Mouse (Mus musculus) mature B cell (primary cell): ENCODE data around the gene Map3k4.

Experiments used
- in situ Hi-C: fragments of 300-500 bp; cut with MboI; formaldehyde crosslinking; loops from 2 replicates; pipeline ENCODE4 v1.14.3; 2019

Gene Map3k4

DNA sequence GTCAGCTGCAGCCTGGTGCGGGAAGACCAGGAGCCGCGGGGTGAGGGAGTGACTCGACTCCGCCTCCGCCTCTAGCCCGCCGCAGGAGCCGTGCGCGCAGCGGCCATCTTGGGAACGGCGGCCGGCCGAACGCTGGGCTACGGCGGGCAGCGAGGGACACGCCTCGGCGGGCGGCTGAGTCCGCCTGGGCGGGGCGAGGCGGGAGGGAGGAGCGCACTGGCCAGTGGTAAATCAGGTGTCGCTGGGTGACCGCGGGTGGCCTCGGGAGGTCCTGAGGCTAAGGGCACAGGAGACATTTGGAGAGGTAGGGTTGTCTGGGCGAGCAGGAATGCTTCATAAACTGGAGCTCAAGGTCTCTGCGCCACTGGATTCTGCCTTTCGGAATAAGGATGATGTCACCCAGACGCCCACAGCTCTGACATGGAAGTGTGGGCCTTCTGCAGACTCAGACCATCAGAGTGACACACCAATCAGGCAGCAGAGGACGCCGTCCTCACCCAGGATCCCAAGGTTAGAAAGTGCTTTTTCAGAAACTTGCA lies at the start of gene Map3k4:
Map3k4 (minus strand) TSS at position 134 of the 539 bp plus-strand sequence.
- in situ Hi-C loops: no loop called here

DNA sequence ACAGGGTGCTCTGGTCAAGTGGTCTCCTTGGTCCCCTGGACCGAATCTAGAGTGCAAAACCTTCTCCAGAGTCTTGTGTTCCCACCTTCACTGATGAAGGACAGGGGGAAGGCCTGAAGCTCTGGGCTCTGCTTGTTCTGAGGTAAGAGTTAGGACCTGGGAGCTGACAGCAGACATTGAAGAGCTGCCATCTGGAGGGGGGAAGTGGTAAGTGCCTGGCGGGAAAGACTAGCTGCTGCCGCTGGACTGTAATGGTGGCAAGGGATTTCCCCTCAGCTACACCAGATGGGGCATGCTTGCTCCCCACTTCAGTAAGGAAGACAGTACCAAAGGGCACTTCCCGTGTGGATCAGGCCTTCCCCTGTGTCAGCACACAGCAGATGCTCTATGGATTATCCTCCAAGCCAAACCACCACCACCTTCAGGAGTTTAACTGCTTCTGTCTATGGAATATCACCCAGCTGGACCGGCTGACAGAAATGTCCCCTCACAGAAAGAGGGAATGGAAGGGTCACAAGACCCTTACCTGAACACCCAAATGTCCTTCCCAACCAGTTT lies 48.9 kb upstream of the Map3k4 start:
- in situ Hi-C loops: no loop called here

- in situ Hi-C loops: no loop called here
Observed at GRCm38 (mm10) chr17:12364426-12364735, 45.8 kb upstream of the Map3k4 start.

DNA sequence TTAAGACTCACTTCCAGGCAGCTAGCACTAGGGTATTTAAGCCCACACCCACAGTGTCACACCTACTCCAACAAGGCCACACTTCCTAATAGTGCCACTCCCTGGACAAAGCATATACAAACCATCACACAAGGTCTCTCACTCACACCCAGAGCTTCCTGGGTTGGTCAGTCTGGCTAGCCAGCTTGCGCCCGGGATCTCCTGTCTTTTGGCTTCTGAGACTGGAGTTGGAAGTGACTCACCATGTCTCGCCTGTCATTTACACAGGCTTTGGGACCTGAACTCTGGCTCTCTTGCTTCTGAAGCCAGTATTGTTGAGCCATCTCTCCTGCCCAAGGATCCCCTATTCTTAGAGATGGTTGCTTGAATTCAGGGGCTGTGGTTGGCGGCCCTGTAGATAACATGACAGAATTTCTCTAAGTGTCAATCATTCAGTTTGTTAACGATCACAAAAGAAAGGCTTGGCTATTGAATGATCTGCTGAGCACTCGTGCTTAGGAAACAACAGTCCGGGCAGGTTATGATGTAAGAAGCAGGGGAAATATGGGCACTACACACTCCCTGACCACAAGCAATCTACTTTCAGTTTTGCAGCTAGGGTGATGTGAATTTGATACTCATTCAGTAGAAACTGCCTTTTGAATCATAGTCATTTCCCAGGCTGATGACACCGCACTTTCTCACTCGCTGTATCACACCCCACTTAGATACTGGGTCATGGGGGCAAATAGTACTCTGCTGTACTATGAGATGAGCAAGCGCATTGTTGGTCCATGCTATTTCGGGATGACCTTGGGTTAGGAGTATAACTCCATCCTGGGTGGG lies 45.2 kb upstream of the Map3k4 start:
- in situ Hi-C loops: no loop called here

GRCm38 (mm10) chr17:12359876-12360275 lies 41.3 kb upstream of the Map3k4 start:
- in situ Hi-C loops: no loop called here

GRCm38 (mm10) chr17:12352781-12353180 lies 34.2 kb upstream of the Map3k4 start:
- in situ Hi-C loops: no loop called here

- in situ Hi-C loops: no loop called here
Observed at GRCm38 (mm10) chr17:12351564-12351963, 33.0 kb upstream of the Map3k4 start.

DNA sequence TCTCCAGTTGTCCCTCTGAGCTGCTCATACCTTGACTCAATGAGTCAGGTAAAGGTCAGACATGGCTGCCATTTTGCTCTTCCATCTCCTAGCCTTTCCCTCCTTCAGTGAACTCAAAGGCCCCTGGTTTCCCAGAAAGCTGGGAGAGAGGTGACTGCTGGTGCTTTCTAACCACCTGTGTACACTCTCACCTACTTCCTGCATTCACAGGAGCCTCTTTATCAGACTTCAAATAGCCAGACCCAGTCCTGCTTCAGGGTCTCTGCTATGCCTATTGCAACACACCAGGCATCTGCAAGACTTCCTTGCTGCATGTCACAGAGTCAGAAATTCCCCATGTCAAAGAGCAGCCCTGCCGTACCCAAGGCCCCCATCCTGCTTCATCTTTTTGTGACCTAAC lies 28.9 kb upstream of the Map3k4 start:
- in situ Hi-C loops: no loop called here

GRCm38 (mm10) chr17:12343702-12344376 lies 25.2 kb upstream of the Map3k4 start:
- in situ Hi-C loops: no loop called here

GRCm38 (mm10) chr17:12337156-12337555 lies 18.6 kb upstream of the Map3k4 start:
- in situ Hi-C loops: no loop called here

DNA sequence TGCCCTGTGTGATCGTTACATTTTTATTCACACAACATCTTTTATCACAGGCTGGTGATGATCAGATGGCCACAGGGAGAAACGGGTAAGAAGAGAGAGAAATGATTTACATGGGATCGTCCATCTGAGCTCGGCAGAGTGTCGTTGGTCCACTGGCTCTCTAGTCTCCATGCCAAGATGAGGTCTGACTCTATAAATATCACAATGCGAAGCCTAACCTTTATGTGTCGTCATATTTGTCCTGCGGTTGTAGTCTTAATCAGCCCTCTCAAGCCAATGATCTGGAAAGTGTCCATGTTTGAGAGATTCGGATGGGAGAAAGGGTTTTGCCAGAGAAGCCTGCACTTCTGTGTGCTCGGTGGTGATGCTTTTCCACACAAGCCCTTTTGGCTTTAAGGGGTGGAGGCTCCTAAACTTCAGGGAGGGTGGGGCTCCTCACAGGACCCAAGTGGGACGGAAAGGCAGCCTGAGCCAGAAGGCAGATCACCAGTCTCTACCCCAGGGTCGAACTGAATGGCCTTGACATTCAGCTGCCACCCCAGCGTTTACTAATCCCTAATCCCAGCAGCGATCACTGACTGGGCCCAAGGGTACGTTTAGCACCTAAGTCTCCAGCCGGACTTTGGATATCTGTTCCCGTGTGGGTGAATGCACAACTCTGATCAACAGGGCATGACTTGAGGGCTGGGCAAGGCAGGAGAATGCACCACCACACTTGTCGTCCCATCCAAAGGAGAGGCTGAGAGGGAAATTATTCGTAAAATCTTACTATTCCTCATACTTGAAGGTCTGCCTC lies 17.7 kb upstream of the Map3k4 start:
- in situ Hi-C loops: no loop called here

GRCm38 (mm10) chr17:12335115-12335514 lies 16.5 kb upstream of the Map3k4 start:
- in situ Hi-C loops: no loop called here

DNA sequence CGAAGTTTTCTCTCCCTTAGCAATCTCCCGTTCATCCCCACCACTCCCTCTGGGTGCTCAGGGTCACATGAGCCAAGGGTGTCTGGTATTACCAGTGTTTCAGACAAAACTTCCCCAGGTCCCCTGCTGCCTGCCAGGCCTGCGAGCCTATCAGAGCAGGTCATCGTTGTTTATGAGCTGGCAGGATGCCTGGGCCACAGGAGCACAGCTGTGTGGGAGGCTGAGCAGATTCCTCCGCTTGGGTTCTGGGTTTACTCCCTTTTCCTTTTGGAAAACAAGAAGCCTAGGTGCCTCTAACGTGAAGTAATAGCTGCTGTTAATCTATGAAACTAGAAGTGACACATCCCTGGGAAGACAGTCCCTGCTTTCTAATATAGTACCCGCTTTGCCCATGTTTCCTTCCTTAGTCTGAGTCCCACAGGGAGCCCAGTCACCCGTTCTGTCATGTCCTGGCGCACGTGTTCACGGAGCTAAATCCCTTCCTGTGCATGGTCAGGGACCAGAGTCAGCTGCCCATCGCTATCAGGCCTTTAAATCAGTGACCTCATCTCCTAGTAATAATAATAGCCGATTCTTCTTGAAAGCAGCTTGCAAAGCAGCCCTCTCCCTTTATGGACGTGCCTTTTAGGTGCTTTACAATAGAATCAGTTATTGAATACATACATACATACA lies 9.4 kb upstream of the Map3k4 start:
- in situ Hi-C loops: no loop called here

- in situ Hi-C loops: no loop called here
Observed at GRCm38 (mm10) chr17:12319786-12320185, 1.2 kb upstream of the Map3k4 start.

- in situ Hi-C loops: no loop called here
Observed at GRCm38 (mm10) chr17:12317954-12318651, 493 bp downstream of the Map3k4 start.

- in situ Hi-C loops: no loop called here
Observed at GRCm38 (mm10) chr17:12317607-12317953, 1.0 kb downstream of the Map3k4 start.

GRCm38 (mm10) chr17:12316251-12316650 lies 2.3 kb downstream of the Map3k4 start:
- in situ Hi-C loops: no loop called here

DNA sequence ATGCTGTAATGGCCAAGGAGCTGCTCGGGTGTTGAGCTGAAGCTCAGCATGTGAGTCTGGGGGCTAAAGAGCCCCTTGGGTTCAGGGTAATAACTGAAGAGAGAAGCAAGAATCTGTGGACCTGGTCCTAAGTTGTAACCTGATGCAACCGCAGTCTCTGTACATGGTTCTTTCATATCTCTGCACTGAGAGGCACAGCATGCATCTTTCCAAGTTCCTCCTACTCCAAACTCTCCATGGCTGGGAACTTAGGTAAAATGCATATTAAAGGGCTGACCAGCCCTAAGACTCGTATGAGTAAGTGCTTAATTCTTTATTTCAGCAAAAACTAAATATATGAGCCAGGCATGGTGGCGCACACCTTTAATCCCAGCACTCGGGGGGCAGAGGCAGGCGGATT lies 6.3 kb downstream of the Map3k4 start:
- in situ Hi-C loops: no loop called here

GRCm38 (mm10) chr17:12309493-12309892 lies 9.1 kb downstream of the Map3k4 start:
- in situ Hi-C loops: no loop called here

DNA sequence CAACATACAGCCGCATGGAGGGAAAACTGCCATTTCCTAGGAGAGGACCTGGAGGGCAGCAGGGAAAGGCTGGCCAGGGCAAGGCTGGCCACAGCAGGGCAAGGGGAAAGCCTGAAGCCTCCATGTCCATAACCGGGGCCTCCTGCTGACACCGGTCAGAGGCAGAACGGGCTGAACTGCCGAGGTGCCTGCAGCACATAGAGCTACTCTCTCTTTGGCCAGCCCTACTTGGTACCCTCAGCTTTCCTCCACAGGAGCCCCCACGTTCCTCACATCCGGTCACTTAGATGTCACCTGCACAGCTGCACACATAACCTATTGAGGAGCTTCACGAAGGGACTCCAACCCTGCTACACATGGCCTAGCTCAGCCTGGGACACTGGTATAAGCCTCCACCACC lies 9.5 kb downstream of the Map3k4 start:
- in situ Hi-C loops: no loop called here
